Mouse (Mus musculus) intestine, postnatal 0 days (tissue): ENCODE measurements around the gene Eri3. TPM values are rescaled to one million over a fixed set of nuclear protein-coding genes. Genes with fewer than 3 reads are reported as not detected.

ENCODE experiments used
- ATAC-seq: fragments of 200-750 bp; cut with Nextera tagmentation; 2 replicates; pipeline ENCODE4 v1.8.0; 2017; ENCODE audit warnings: mild to moderate bottlenecking, moderate TSS enrichment, moderate library complexity
- H3K27ac ChIP-seq: fragments of 300-500 bp; sonication (generic); 2 replicates; pipeline ENCODE4 v1.5.1; 2014; ENCODE audit warnings: mild to moderate bottlenecking, low read depth, low read length, moderate library complexity
- H3K27me3 ChIP-seq: fragments of 300-500 bp; sonication (generic); replicated peaks from 2 replicates; pipeline ENCODE4 v1.6.1; 2014; ENCODE audit warnings: low read length, mixed read lengths; ENCODE audit not compliant: control insufficient read depth, insufficient read depth
- H3K36me3 ChIP-seq: fragments of 300-500 bp; sonication (generic); 2 replicates; pipeline ENCODE4 v1.6.1; 2014; ENCODE audit warnings: mild to moderate bottlenecking, moderate library complexity; ENCODE audit not compliant: control insufficient read depth, insufficient read depth
- H3K4me1 ChIP-seq: fragments of 300-500 bp; sonication (generic); replicated peaks from 2 replicates; pipeline ENCODE4 v1.6.1; 2014; ENCODE audit warnings: antibody characterized with exemption, low read length, mixed read lengths; ENCODE audit not compliant: control insufficient read depth, insufficient read depth
- H3K4me2 ChIP-seq: fragments of 300-500 bp; sonication (generic); replicated peaks from 2 replicates; pipeline ENCODE4 v1.6.1; 2014; ENCODE audit warnings: low read depth, mild to moderate bottlenecking, moderate library complexity
- H3K4me3 ChIP-seq: fragments of 300-500 bp; sonication (generic); 2 replicates; pipeline ENCODE4 v1.5.1; 2014; ENCODE audit warnings: low read depth, low read length
- H3K9ac ChIP-seq: fragments of 300-500 bp; sonication (generic); 2 replicates; pipeline ENCODE4 v1.6.1; 2014; ENCODE audit warnings: mild to moderate bottlenecking, low read depth, low read length
- H3K9me3 ChIP-seq: fragments of 300-500 bp; sonication (generic); 2 replicates; pipeline ENCODE4 v1.6.1; 2016; ENCODE audit warnings: mixed run types; ENCODE audit not compliant: control insufficient read depth
- CTCF ChIP-seq: sonication (generic); IDR thresholded peaks from 2 replicates; pipeline ENCODE4 v1.5.1; 2016; ENCODE audit warnings: low read depth, mild to moderate bottlenecking, control low read depth, antibody characterized with exemption, moderate library complexity
- WGBS: fragments of 180-500 bp; shearing (Covaris S2); extraction: QIAGEN DNeasy Blood & Tissue Kit; methylation state at CpG from one replicate; pipeline ENCODE4 v1.1.7; 2014; 5-methylcytosine and 5-hydroxymethylcytosine counted together
- polyA plus RNA-seq: library from polyadenylated mRNA; unstranded; fragments of >200 nt; fragmentation: Nextera tagmentation; extraction: Ambion mirVana; gene quantifications from 2 replicates; pipeline ENCODE4 v1.2.1, GENCODE M21; 2015

Eri3 gene
- polyA plus RNA-seq, 1 experiment from 2014 or later, result 46.3 TPM

DNA sequence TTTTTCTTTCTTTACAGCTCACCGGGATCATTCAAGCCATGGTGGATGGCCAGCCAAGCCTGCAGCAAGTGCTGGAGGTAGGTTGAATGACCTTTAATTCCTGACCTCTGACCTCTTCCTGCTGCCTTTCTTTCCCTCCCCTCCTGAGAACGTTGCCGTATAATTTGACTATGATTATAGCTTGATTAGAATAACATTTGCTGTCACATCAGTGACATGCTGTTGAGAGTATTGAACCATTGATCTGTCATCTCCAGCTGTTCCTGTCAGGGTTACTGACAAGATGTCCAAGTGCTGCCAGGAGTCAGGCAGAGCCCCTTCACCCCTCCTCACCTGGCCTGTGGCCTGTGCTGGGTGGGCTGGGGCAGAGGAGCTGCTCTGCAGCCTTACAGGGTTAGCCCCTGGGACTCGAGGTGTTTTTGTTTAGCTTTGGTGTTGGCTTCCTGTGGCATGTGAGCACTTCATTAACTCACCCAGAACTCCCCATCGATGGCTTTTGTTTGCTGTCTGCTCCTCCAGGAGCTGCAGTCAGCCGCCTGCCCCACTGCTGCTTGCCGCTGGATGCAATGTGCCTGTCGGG is 39.0 kb downstream of the Eri3 start:
- 53% methylated on average over 8 of the region's 8 CpGs for WGBS
- Histone ChIP-seq H3K27ac (no peak overlapping the region; the same call in 1 of the 2 replicates), H3K4me1 (no peaks in the 10 kb centered on the region), H3K4me2 (no peak overlapping the region), H3K9me3 (no peaks in the 10 kb centered on the region), H3K27me3 (no peaks in the 10 kb centered on the region), H3K4me3 (no peak overlapping the region), H3K36me3 (peaks cover 63% of the 10 kb centered on the region), H3K9ac (no peak overlapping the region)
- no peak for TF ChIP-seq CTCF
- no peak for ATAC-seq

DNA sequence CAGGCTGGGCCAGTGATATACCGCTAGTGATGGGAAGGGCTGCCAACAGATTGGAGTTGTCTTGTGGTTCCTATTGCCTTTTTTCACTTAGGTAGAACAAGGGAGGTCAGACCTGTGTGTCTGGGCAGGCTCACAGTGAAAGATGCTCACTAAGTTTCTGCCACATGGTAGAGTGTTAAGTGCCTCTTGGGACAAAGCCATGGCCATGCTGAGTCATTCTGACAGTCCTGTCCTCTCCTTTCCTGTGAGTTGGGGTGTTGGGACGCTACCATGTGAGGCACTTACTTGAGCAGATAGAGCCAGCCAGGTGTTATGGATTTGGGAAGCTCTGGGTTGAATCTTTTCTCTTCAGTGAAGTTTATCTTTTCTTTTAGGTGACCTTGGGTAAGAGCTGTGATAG is 40.6 kb downstream of the Eri3 start:
- H3K27me3 ChIP-seq, result no peaks in the 10 kb centered on the region
- H3K9me3 ChIP-seq, result no peaks in the 10 kb centered on the region
- WGBS, result 90% methylated on average over 2 of the region's 2 CpGs
- no peaks in the 10 kb centered on the region for H3K4me1 ChIP-seq
- H3K4me2 ChIP-seq, result no peak overlapping the region
- H3K4me3 ChIP-seq, result no peak overlapping the region
- no peak overlapping the region for H3K27ac ChIP-seq
- no peak for TF ChIP-seq CTCF
- no peak overlapping the region for H3K9ac ChIP-seq
- H3K36me3 ChIP-seq, result peaks cover 71% of the 10 kb centered on the region
- no peak for ATAC-seq

DNA sequence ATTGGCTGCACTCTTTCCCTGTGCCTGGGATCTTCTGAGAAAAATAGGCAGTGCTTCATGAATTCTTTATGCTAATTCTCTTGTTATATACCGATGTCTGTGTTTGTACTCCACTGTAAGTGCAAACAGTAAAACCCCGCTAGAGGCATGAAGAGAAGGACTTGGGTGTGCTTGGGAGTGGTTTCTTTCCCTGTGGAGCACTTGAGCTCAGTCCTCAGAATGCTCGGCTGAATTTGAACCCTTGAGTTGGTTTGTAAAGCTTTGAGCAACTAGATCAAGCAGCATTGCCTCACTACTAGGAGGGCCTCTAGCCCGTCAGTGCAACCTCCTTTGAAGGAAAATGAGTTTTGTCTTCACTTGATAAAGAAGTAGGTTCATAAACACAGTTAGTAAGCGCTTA is 42.0 kb downstream of the Eri3 start:
- Histone ChIP-seq H3K9me3 (no peaks in the 10 kb centered on the region), H3K27ac (no peak overlapping the region), H3K4me3 (no peak overlapping the region), H3K4me1 (no peaks in the 10 kb centered on the region), H3K27me3 (no peaks in the 10 kb centered on the region), H3K36me3 (peaks cover 71% of the 10 kb centered on the region), H3K9ac (no peak overlapping the region), H3K4me2 (no peak overlapping the region)
- 90% methylated on average over 5 of the region's 5 CpGs for WGBS
- ATAC-seq, result no peak
- no peak for TF ChIP-seq CTCF

DNA sequence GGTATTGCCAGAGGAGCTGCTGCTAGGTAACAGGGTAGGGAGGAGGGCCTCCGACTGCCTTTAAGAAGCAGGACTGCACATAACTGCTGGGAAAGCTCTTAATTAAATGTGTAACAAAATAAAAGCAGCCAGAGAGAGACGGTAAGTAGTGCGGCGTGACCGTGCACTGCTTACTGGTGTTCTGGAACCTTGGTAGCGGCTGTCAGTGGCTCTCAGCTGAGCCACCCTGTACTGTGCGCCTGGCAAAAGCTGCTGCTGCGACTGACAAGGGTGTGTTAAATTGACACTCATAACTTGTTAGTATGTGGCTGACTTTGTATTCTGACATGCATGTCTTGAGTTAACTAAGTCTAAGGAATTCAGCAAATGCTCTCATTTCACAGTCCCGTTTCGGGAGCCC is 45.1 kb downstream of the Eri3 start:
- H3K36me3 ChIP-seq, result peaks cover 71% of the 10 kb centered on the region
- H3K27ac ChIP-seq, result no peak overlapping the region
- no peaks in the 10 kb centered on the region for H3K4me1 ChIP-seq
- ATAC-seq, result no peak
- TF ChIP-seq CTCF, result no peak
- H3K4me2 ChIP-seq, result no peak overlapping the region
- no peaks in the 10 kb centered on the region for H3K9me3 ChIP-seq
- 88% methylated on average over 10 of the region's 10 CpGs for WGBS
- H3K9ac ChIP-seq, result no peak overlapping the region
- H3K4me3 ChIP-seq, result no peak overlapping the region
- no peaks in the 10 kb centered on the region for H3K27me3 ChIP-seq

DNA sequence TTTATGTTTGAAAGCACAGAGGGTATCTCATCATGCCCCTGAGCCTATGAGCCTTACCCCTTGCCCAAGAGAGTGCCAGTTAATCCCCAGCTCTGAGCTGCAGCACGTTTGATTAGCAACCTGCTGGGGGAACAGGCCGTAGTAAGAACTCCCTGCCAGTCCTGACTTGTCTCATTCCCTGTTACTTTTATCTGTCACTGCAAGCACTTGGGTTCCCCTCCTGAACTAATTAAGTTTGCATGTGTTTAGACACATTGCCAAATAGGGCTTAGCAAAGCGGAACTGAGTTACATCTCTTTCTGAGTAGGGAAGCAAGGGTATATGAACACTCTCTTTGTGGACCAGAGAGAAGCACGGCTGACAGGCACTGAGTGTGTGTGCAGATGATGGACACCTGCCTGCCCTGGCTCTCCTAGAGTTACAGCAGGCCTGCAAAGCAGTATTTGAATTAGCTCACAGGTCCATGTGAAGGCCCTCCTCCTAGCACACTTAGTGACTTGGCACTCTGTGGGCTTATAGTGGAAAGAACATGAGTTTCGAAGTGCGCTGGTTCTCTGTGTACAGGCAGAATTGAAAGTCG is 49.9 kb downstream of the Eri3 start:
- 84% methylated on average over 7 of the region's 7 CpGs for WGBS
- ATAC-seq, result no peak
- no peaks in the 10 kb centered on the region for H3K4me1 ChIP-seq

DNA sequence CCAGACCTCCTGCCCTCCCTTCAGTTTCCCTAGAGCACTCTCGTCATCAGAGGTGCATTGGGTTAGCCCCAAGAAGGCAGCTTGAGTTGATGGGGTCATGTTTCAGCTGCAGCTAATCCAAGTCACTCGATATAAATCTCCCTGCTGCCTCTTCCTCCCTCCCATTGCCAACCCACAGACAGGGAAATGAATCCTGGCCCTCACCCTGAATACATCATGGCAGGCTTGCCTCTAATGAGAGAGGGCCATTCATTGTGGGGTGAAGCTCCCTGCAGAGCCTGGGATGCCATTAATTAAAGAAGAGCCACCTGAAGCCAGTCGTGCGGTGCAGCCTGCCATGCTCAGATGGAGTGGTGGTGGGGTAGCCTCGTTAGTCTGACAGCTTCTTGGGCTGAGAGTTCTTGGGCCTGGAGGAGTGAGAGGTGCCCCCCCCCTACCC is 51.2 kb downstream of the Eri3 start:
- H3K27me3 ChIP-seq, result no peaks in the 10 kb centered on the region
- WGBS, result 58% methylated on average over 5 of the region's 5 CpGs
- ATAC-seq, result no peak
- H3K9ac ChIP-seq, result no peak overlapping the region
- no peaks in the 10 kb centered on the region for H3K9me3 ChIP-seq
- no peak overlapping the region for H3K27ac ChIP-seq
- no peak for TF ChIP-seq CTCF
- peaks cover 34% of the 10 kb centered on the region for H3K36me3 ChIP-seq
- H3K4me1 ChIP-seq, result no peaks in the 10 kb centered on the region
- H3K4me2 ChIP-seq, result no peak overlapping the region
- no peak overlapping the region for H3K4me3 ChIP-seq

More for the DNA sequence above, 49.9 kb downstream of the Eri3 start:
- Histone ChIP-seq H3K27me3 (no peaks in the 10 kb centered on the region), H3K4me2 (no peak overlapping the region), H3K27ac (no peak overlapping the region), H3K9me3 (no peaks in the 10 kb centered on the region), H3K9ac (no peak overlapping the region), H3K36me3 (peaks cover 41% of the 10 kb centered on the region), H3K4me3 (no peak overlapping the region)
- no peak for TF ChIP-seq CTCF
